Mouse (Mus musculus) left cerebral cortex, adult 11 months (tissue): ENCODE data around the gene Slc6a11.

Experiments
- DNase-seq: peaks from one replicate; pipeline ENCODE4 v3.0.0; 2022; ENCODE audit warnings: low spot score

The Slc6a11 gene

DNA sequence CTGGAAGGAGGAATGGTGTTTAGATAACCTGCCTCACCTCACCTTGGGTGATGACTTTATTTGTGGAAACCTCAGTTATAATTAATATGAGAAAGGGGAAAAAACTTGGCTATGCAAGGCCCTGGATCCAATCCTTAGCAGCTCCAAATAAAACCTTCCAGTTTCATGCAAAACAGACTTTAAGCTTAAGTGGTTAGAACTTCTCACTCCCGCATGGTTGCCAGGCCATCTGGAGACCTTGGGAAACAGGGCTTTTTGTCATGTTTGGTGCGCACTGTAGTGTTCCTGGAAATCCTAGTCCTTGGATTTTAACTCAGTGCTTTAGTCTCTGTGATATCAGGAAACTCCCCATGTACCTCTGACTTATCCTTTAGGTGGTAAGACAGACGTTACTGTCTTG, 47.1 kb downstream of the Slc6a11 start:
- DNase-seq, result no peak

DNA sequence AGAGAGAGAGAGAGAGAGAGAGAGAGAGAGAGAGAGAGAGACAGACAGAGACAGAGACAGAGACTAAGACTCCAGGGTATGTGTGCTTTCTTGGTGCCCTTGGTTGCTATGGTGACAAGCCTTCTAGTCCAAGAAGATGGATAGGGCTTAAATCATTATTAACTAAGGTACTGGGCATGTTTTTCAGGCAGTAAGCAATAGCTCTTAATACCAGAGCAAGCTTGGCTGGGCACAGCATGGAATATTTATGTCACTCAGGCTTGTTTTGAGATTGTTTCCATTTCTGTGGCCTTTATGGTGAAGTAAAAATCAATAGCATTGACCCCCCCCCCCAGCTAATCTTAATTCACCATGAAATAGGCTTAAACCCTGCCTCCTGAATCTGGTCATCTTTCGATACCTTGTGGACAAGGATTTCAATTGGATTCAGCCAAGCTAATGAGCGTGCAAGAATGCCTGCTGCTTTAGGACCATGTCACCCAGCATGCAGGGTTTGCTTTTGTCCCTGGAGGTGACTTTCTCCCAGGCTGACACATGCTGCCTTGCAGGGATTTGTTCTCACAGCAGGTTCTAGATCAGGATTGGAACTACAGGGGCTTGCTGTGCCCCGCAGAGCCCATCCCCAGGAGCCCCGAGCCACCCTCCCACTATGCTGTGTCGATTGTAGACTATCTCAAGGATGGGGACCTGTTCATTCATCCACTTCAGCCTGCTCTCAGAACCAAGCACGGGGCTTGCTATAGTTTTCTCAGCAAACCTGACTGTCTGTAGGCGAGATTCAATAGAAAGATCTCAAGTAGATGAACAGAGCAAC, 51.5 kb downstream of the Slc6a11 start:
- no peak for DNase-seq

DNA sequence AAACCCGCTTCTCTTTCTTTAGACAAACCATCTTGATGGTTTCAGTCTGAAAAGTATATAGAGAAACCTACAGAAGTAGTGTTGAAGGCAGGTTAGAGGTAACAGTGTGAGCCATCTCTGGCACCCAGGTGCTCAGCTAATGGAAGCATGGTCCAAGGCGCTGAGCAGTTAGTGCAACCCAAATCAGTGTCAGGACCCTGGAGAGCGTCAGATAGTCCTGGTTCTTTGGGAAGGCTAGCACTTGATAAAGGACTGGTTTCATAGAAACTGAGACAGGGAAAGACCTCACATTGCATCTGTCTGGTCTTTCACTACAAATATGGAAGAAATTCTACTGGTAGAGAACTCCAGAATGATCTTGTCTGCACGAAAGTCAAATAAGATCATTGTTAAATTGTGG, 56.1 kb downstream of the Slc6a11 start:
- no peak for DNase-seq

DNA sequence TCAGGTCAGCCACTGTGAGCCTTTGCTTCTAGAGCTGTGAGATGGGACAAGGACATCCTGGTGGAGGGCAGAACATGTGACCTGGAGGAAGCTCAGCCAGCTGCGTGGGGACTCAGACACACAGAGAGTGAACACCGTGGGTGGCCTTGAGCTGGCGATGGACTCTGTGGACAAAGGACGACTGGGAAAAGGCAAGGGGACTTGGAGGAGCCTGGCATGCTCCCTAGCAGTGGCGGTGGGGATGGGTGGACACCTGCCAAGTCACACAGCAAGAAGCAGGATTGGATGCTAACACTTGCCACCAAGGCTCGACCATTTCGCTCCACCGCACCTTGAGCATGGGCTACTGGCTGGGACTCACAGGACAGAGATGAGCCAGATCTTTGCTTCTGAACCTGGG, 57.8 kb downstream of the Slc6a11 start:
- no peak for DNase-seq

DNA sequence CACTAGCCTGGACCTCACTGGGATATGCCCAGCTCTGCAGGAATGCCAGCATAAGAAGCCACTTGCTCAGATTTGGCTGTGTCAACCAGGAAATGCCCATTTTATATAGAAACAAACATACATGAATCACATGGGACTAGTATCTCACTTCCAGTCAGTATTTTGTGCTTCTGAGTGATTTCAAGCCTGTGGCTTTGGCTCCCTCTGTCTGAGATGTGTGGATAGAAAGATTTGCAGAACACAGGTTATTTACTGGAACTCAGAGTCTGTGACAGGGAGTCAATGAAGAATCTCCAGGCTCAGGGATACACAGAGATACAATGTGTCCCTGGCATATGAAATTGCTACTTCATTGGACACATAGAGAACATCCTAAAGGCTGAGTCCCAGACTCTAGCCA, 65.0 kb downstream of the Slc6a11 start:
- DNase-seq, result no peak

DNA sequence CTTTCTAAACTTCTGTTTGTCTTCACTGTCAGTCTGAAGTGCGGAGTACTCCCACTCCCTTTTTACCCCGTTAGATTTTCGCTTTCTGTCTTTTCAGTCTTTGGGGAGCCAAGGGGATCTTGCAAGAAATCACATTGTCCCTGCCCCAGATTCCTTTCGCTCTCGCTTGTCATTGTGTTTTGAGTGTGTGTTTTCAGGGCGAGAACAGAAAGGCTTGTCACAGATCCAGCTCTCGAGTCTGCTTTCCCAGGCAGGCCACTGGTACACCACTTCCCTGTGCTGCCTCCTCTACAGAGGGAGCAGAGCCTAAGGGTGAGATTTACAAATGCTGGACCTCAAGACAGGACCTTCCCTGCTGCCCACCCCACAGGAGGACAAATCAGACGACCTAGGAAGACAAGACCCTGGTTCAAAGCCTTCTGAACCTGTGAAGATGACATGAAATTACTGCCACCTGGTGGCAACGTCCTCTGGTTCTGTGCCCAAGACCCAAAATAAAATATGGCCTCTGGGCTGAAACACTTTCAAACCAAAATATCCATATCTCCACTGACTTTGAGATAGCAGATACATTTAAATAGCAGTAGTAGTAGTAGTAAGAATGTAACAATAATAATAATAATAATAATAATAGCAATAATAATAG, 68.3 kb downstream of the Slc6a11 start:
- no peak for DNase-seq

DNA sequence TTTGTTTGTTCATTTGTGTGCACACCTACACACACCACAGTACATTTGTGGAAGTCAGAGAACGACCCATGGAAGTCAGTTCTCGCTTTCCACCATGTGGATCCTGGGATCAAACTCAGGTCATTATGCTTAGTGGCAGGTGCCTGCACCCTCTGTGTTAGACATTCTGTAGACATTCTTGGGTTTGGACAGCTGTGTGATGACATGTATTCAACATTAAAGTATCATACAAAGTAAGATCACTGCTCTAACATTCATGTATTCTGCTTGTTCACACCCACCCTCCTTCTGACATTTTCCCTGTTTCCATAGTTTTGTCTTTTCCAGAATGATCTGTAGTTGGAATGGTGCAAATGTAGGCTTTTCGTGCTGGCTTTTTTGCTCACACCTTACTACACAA, 73.5 kb downstream of the Slc6a11 start:
- DNase-seq, result no peak

DNA sequence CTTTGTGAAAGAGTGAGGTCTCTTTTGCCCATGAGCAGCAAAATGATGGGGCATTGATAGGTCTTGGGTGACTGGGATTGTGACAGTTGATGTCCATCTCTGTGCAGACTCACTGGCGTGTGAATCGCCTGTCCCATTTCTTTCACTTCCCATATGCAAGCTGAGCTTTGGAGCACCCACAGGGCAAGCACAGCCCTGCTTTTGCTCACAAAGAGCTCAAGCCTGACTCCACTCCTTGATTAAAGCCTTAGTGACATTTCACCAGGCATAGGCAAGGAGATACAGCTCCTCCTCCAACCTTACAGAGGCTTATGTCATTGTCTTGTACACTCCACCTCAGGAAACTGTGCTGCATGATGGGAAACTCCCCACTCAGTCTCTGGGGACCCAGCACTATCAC, 77.3 kb downstream of the Slc6a11 start:
- DNase-seq, result no peak

DNA sequence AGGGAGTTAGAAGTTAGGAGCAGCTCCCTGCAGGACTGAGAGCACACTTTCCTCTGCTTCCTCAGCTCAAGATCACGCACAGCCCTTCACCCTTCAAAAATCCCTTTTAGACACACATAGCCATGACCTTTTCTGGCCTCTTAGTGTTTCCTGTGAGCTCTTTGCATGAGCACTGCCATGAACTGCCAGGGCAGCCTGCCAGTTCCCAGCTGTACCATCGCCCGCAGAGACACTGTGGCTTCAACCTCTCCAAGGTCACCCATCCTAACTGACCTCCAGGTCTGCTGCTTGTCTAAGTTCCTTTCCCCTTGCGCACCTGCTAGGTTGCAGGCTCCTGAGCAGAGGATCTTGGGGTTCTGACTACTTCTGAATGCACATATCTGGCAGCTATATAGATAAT, 83.4 kb downstream of the Slc6a11 start:
- DNase-seq, result no peak

DNA sequence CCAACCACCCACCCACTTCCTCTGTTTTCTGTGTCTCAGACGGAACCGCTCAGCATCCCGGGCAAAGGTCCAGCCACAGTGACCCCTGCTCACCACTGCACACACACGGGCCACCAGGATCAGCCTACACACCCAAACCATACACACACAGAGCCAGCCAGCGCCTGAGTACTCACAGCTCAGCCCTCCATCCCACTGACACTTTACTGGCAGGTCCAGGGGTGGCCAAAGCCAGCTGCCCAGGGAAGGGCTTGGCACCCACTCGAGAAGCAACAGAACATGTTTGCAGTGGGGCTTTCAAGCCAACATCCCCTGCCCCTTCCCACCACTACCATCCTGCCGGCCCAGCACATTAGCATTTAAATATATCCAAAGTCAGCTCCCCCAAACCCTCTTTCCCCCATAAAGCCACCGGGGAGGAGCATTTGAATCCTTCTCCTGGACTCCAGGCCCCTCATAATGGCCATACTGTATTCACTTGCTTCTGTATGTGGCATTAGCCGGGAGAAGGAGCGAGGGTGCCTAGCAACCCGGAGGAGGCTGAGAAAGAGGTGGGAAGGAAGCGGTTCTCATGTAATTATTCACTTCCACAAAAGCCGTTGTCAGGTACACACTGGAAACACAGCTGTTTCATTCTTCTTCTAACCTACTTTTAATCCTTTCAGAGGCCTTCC, 85.8 kb downstream of the Slc6a11 start:
- peak; percentile 55 for DNase-seq

DNA sequence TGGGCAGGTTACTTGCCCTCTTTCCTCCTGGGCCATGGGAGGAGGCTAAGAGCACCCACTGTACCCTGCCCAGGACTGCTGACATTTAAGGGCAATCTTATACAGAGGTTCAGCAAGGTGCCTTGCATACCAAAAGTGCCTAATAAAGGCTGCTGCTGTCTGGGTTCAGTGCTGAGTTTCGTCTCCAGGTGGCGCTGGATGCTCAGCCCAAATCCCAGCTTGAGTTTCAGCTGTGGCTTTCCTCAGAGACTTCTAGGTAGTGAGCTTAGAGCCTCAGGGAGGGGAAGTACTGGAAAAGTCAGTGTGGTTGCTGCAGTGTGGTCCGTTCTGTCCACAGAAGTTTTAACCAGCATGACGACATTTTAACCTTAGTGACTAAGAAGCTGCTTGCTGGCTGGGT, 93.4 kb downstream of the Slc6a11 start:
- DNase-seq, result no peak

DNA sequence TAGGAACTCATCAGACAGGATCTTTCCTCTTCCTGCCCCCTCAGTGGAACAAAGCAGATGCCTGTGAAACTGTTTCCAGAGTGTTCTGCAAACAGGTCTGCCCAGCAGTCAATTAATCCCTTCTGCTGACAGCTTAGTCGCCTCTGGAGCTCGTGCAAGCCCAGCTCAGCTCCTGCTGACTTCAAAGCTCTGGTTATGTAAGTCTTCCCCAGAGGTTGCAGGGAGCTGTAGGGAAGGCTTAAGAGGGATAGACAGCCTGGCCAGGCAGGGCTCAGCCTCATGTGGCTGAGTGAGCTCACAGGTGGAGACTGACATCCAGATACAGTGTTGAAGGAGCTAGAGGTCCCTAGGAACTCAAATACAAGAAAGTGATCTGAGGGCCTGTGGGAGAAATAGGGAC, 96.3 kb downstream of the Slc6a11 start:
- DNase-seq, result peak; percentile 33

DNA sequence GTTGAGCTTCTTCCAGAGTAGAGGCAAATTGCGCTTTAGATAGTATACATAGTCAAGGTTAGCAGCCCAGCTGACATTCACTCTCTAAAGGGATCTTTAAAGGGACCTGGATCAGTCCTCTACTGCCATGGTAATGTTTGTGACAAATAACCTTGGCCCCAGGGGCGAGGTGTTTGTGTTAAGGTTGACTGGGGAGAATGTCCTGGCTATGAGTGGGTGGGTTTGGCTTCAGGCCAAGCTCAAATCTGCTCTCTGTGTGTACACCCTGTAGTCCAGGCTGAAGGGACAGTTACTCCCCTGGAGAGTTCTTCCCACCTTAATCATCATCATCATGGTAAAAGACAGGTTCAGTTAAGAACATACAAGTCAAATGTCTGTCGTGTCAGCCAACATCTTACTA, 97.2 kb downstream of the Slc6a11 start:
- DNase-seq, result no peak

DNA sequence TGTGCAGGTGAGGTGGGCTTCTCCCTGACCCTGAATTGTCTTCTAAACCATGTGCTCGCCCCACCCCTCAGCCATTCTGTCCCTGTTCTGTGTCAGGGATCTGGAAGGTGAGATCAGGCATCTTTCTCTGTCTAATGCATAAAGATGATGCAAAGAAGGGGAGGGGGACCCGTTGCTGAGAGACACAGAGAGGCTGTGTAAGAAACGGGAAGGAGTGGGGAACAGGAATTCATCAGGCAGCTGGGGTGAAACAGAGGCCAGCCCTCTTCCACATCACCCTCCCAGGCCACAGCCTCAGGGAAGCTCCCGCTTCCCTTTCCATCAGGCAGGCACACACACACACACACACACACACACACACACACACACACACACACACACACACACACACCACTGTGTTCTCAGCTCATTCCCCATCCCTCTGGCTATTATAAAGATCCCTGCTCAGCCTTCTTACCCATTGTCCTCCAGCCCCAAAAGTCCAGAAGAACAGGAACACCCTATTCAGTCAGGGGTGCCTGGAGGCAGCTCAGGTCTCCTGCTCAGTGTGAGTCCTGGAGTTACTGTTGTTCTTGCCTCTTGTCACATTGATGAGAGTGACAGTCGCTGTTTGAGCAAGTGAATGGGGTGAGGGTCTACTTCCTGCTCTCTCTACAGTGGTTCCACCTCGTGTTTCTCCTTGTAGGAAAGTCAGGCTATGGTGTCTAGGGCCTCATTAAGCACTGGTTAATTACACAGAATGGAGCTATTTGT, 108.0 kb downstream of the Slc6a11 start:
- no peak for DNase-seq

DNA sequence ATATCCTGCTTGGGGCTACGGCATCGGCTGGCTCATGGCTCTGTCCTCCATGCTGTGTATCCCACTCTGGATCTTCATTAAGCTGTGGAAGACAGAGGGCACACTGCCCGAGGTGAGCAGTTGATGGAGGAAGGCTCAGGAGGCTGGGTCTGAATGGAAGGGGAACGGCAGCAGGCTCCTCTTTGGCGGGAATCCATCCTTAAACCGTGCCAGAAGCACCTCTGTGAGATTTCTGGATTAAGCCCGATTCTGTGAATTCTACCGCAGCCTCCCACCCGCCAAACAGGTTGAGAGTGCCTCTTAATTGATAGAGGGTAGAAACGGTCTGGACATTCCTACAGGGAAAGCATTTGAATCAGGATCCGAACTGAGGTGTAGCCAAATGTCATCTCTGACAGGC, 114.6 kb downstream of the Slc6a11 start:
- no peak for DNase-seq

DNA sequence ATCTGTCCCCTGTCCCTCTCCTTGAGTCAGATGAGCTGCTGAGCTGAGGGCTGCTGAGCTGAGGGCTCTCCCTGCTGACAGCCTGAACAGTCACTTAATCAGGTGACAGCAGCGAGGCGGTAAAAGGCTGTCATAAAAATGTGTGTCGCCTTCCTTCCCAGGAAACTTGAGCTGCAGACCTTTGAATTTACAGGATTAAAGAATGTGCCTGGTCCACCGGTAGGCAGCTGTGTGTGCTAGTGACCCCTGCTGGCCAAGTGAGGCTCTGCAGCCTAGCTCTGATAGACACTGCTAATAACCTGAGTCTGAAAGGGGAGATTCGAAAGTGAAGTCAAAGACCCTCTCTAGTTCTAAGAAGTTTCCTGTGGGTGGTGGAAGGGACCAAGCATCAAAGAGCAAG, 119.3 kb downstream of the Slc6a11 start:
- peak; percentile 65 for DNase-seq

DNA sequence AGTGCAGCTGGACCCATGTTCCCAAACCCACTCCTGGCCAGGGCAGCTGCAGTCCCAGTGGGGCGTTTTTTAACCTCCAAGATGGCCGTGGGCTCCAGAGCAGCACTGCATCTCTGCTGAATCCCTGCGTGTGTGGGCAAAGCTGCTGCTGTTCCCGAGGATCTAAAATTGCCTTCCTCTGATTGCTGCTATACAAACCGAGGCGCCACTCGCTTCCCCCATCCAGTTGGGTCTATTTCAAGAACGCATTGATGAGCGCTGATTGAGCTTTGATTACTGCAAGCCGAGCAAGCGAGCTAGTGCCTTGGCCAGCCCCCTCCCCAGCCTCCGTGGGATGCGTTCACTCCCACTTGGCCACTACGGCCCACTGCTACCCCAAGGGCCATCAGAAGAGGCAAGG, 123.9 kb downstream of the Slc6a11 start:
- peak; percentile 50 for DNase-seq

DNA sequence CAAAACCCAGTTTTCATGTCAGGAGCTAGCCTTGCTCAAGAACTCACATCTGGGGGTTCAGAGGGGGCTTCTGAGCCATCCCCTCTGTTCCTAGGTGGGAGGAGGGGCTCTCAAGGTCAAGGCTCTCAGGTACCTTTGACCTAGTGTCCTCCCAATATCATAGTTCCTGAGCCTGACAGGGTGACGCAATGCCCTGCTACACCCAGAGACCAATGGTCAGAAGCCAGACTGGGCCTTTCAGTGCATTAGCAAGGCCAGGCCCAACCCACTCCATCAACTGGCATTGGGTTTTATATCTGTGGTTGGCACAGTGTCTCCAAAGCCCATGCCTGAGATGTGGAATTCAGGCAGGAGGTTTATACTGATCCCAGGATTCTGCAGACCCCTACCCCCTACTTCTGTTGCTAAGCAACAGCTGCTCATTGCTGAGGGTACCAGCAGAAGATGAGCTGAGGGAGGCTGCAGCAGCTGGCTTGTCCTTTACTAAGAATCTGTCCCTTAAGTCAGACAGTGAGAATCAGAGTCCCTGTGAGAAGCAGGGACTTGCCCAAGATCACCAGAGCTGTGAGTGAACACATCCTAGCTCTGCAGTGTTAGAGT, 126.8 kb downstream of the Slc6a11 start:
- DNase-seq, result no peak

DNA sequence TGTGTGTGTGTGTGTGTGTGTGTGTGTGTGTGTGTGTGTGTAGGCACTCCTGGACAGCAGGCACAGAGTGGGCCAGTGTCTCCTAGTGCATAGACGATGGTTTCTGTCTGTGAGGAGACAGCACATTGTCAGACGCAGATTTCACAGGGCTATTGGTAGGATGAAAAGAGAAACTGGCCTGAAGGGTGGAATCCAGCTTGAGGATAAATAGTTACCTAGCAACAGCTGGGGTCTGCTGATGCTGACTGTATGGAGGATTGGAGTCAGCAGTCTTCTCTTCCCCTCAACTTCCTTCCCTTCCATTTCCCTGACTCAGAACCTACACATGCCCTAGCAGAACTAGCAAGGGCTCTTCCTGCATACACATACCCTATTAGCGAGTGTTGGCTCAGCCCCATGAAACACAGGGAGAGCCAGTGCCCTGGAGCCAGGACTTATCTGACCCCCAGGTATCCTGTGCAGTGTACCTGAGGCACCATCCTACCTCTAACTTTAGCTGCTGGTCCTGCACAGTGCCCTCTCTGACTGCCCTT, 127.7 kb downstream of the Slc6a11 start:
- DNase-seq, result no peak

DNA sequence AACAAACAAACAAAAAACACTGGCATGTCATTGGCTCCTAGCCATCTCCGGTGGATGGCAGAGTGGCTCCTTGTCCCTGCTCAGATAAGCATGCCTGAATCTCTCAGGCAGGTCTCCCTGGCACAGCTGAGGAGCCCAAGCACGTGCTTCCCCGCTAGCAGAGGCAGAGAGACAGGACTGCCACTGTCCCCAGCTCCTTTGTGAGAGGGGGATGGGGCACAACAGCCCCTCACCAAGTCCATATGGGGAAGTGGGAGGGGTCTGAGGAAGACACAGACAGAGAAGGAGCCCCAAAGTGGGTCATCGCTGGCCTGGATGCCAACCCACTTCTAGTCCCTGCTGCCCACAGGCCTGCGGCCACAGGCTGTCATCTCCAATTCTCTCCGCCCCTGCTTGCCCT, 130.6 kb downstream of the Slc6a11 start:
- DNase-seq, result no peak

DNA sequence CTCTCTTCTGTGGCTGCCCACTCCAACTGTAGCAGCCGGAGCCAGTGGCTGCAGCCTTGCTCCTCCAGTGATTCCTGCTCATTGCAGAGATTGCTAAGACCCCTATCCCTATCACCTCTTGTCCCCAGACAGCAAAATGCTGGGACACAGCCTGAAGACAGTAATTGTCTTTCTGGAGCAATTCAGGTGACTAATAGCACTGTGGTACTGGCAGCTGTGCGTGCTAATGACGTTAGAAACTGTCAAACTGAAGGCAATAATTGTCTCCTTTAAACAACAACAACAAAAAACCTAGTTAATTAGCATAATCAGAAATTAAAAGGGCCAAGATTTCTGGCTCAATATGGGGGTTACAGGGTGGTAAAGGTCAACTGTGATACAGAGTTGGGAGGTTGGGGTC, 133.0 kb downstream of the Slc6a11 start:
- DNase-seq, result no peak

DNA sequence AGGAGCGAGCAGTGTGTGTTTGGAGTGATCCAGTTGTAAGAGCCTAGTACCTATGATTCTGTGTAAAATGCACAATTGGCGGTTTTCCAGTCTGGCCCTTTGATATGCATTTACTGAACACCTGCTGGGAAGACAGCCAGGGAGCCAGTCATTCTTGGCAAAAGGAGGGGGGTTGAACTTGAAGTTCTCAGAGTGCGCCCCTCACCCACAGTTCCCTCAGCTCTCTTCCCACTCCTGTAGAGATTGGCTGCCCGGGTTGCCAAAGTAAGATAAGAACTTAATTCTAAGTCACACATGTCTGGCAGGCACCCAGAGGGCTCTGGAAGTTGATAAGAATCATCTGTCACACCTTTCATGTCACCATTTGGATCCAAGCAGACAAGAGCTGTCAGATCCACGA, 133.4 kb downstream of the Slc6a11 start:
- no peak for DNase-seq
